Mouse (Mus musculus) G1E (cell line): ENCODE data around the gene Gm10681. TPM values are rescaled to one million over a fixed set of nuclear protein-coding genes. Genes with fewer than 3 reads are reported as not detected.
"Not testable (repeated sequence)": the region's sequence is repeated elsewhere in the genome, so short reads cannot be mapped to it uniquely, and the experiment has no call there.

Experiments
- ATAC-seq: 2 replicates; pipeline ENCODE4 v1.8.0; 2016; ENCODE audit warnings: mild to moderate bottlenecking; ENCODE audit not compliant: insufficient number of reproducible peaks, poor library complexity, low FRiP score, severe bottlenecking; ENCODE audit errors: extremely low read depth
- DNase-seq: peaks from one replicate; pipeline ENCODE4 v3.0.0; 2012; ENCODE audit warnings: low spot score
- H3K27me3 ChIP-seq: 2 replicates; pipeline ENCODE4 v1.6.1; 2012; ENCODE audit warnings: mild to moderate bottlenecking, low read length, inconsistent platforms; ENCODE audit not compliant: insufficient read depth
- H3K36me3 ChIP-seq: replicated peaks from 2 replicates; pipeline ENCODE3; 2012; ENCODE audit warnings: mild to moderate bottlenecking, inconsistent platforms
- H3K4me1 ChIP-seq: 2 replicates; pipeline ENCODE4 v1.6.1; 2012; ENCODE audit warnings: low read depth, low read length, inconsistent platforms, mixed read lengths; ENCODE audit not compliant: insufficient read depth
- H3K4me3 ChIP-seq: 2 replicates; pipeline ENCODE4 v1.5.1; 2012; ENCODE audit warnings: low read depth, mild to moderate bottlenecking, inconsistent platforms, low read length, moderate library complexity, mixed read lengths
- H3K9me3 ChIP-seq: replicated peaks from 2 replicates; pipeline ENCODE4 v1.6.1; 2012; ENCODE audit warnings: inconsistent platforms
- CTCF ChIP-seq: IDR thresholded peaks from 2 replicates; pipeline ENCODE4 v1.5.1; 2012; ENCODE audit warnings: low read depth, low read length, inconsistent platforms, mixed read lengths
- GATA1 ChIP-seq: IDR thresholded peaks from 2 replicates; pipeline ENCODE4 v1.6.1; 2012; ENCODE audit warnings: borderline replicate concordance, low read length, inconsistent platforms, mixed read lengths
- GATA2 ChIP-seq: IDR thresholded peaks from 2 replicates; pipeline ENCODE4 v1.6.1; 2012; ENCODE audit warnings: low read depth, low read length, inconsistent platforms, borderline replicate concordance
- POLR2AphosphoS5 ChIP-seq: IDR thresholded peaks from 2 replicates; pipeline ENCODE4 v1.6.1; 2012; ENCODE audit warnings: low read depth, low read length, inconsistent platforms; ENCODE audit not compliant: insufficient replicate concordance
- TAL1 ChIP-seq: conservative IDR thresholded peaks from 2 replicates; pipeline ENCODE4 v1.6.1; 2012; ENCODE audit warnings: low read depth, low read length, inconsistent platforms, mixed read lengths
- polyA plus RNA-seq: library from polyadenylated mRNA; stranded (reverse); fragments of >175 nt; gene quantifications from 2 replicates; pipeline ENCODE4 v1.2.3, GENCODE M21; 2012
- total RNA-seq, 2 experiments: library from RNA; stranded (forward) in 1 of 2; stranded (reverse) in 1 of 2; fragments of 200-1000 nt in 1 of 2; fragments of >200 nt in 1 of 2; fragmentation: Nextera tagmentation in 1 of 2; gene quantifications; 2 replicates each; pipeline ENCODE4 v1.2.3; 2014 to 2017

Gm10681 gene
- total and polyA plus RNA-seq, 3 experiments, result 0.05 TPM; not detected in 2

- DNase-seq, result no peak
- Histone ChIP-seq H3K36me3 (no peaks in the 10 kb centered on the region), H3K9me3 (peaks cover 17% of the 10 kb centered on the region), H3K27me3 (no peaks in the 10 kb centered on the region), H3K4me1 (no peaks in the 10 kb centered on the region), H3K4me3 (no peak overlapping the region)
- no peak for TF ChIP-seq POLR2AphosphoS5
- ATAC-seq, result no peak
Measured at GRCm38 (mm10) chr3:98613963-98614362, 25.4 kb upstream of the Gm10681 start.

DNA sequence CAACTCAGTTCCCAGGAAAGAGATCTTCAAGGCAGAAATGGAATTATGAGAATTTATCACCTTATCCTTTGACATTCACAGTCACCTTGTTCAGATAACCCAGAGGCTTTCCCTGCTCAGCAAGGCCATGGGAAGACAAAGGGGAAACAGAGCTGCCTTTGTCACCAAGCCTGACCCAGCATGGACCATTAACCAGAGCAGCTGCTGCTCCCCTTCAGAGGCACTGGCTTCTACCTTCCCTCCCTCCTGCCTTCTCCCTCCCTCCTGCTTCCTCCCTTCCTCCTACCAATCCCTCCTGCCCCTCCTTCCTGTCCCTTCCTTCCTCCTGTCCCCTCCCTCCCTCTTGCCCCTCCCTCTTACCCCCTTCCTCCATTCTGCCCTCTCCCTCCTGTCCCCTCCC is 24.9 kb upstream of the Gm10681 start:
- not testable (repeated sequence) for H3K4me3 ChIP-seq, H3K4me1 ChIP-seq, ATAC-seq, H3K36me3 ChIP-seq, DNase-seq, H3K27me3 ChIP-seq
- H3K9me3 ChIP-seq, result peaks cover 14% of the 10 kb centered on the region

GRCm38 (mm10) chr3:98587721-98588120 is 886 bp downstream of the Gm10681 start:
- DNase-seq, result no peak
- Histone ChIP-seq H3K36me3 (no peaks in the 10 kb centered on the region), H3K27me3 (no peaks in the 10 kb centered on the region), H3K4me1 (no peaks in the 10 kb centered on the region), H3K4me3 (no peak overlapping the region), H3K9me3 (no peaks in the 10 kb centered on the region)
- ATAC-seq, result no peak
- TF ChIP-seq TAL1, result no peak
- no peak for TF ChIP-seq CTCF
- TF ChIP-seq POLR2AphosphoS5, result no peak
- no peak for TF ChIP-seq GATA2
- TF ChIP-seq GATA1, result no peak

DNA sequence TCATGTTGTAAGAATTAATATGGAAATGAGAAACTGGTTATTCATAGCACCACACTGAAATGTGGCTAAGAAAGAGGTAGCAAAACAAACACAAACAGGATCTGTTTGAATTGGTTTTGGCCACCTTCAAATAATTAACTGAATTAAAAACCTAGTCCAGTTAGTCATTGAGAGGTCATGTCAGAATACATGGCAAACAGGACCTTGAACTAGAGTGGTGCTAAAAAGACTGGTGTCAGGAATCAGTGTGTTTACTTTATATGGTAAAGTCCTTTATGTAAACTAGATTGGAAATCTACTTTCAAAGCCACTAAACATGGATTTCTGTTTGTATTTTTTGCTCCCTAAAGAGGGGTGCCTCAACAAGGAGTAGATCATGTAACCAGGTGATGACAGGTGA is 6.0 kb downstream of the Gm10681 start:
- not testable (repeated sequence) for DNase-seq, H3K27me3 ChIP-seq, H3K4me1 ChIP-seq, H3K4me3 ChIP-seq, H3K9me3 ChIP-seq, H3K36me3 ChIP-seq, ATAC-seq

GRCm38 (mm10) chr3:98582202-98582601 is 6.4 kb downstream of the Gm10681 start:
- not testable (repeated sequence) for DNase-seq, H3K9me3 ChIP-seq, H3K36me3 ChIP-seq, ATAC-seq, H3K4me1 ChIP-seq, H3K27me3 ChIP-seq, H3K4me3 ChIP-seq

GRCm38 (mm10) chr3:98581024-98581423 is 7.6 kb downstream of the Gm10681 start:
- not testable (repeated sequence) for DNase-seq, H3K9me3 ChIP-seq, H3K36me3 ChIP-seq, ATAC-seq, H3K27me3 ChIP-seq, H3K4me3 ChIP-seq, H3K4me1 ChIP-seq

- H3K4me1 ChIP-seq, H3K27me3 ChIP-seq, DNase-seq, ATAC-seq, H3K9me3 ChIP-seq, H3K4me3 ChIP-seq, H3K36me3 ChIP-seq: not testable (repeated sequence)
Measured at GRCm38 (mm10) chr3:98567717-98568116, 20.9 kb downstream of the Gm10681 start.

DNA sequence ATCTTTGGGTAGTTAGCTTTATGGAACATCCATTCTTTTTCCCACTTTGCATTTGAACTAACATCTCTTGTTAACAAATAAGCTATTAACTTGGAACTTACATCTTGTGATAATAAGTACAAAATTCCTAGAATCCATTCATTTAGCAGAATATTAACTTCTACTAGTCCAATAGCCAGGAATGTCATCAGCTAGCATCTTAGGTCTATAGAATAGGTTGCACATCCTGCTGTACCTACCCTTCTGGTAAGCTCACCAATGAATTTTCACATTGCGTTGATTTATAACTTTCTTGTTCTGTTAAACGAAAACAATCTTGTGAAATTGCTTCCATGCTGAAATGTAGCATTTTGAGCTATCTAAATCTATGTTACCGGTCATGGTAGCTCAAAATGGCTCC is 23.7 kb downstream of the Gm10681 start:
- not testable (repeated sequence) for H3K36me3 ChIP-seq, DNase-seq, H3K4me1 ChIP-seq, H3K9me3 ChIP-seq, ATAC-seq, H3K4me3 ChIP-seq, H3K27me3 ChIP-seq

DNA sequence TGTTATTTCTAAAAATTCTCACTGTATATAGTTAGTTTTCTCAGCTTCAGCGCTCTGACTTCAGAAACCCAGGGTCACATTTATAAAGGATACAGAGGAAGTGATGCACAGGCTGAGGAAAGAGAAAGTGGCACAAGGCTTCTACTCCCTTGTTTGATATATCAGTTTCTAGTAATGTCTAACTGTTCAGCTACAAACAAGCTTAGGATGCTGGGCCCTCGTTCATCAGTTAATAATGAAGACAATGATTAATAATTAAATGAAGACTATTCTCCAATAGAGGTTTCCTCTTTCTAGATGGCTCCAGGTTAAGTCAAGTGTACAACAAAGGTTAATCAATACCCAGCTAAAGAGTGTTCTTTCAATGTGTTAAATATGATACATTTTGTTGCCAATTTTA is 24.8 kb downstream of the Gm10681 start:
- not testable (repeated sequence) for H3K27me3 ChIP-seq, H3K36me3 ChIP-seq, H3K9me3 ChIP-seq, H3K4me3 ChIP-seq, DNase-seq, ATAC-seq, H3K4me1 ChIP-seq

DNA sequence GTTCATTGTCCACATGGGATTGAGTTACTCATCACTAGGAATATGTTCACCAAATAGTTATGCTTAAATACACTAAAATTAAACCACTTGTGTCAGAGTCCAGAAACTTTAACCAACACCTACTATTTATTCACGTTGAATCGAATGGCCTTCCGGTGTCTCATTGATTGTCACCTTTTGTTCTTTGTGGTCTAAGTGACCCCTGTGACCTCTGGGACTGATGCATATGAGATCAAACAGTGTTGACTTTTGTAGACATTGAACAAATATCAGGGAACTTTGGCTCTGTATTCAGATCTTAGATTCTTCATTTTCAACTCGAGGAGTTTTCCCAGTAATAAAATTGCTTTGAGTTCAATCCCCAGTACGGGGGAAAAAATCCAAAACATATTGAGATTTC is 27.9 kb downstream of the Gm10681 start:
- H3K4me1 ChIP-seq, ATAC-seq, H3K4me3 ChIP-seq, H3K27me3 ChIP-seq, DNase-seq, H3K36me3 ChIP-seq, H3K9me3 ChIP-seq: not testable (repeated sequence)

- ATAC-seq, DNase-seq, H3K4me3 ChIP-seq, H3K9me3 ChIP-seq, H3K36me3 ChIP-seq, H3K4me1 ChIP-seq, H3K27me3 ChIP-seq: not testable (repeated sequence)
Measured at GRCm38 (mm10) chr3:98550832-98551231, 37.8 kb downstream of the Gm10681 start.

GRCm38 (mm10) chr3:98550215-98550614 is 38.4 kb downstream of the Gm10681 start:
- H3K4me1 ChIP-seq, DNase-seq, H3K27me3 ChIP-seq, H3K4me3 ChIP-seq, H3K9me3 ChIP-seq, ATAC-seq, H3K36me3 ChIP-seq: not testable (repeated sequence)
